Mouse (Mus musculus): ENCODE results near the gene Eef1b2. TPM values are rescaled to one million over a fixed set of nuclear protein-coding genes. Genes with fewer than 3 reads are reported as not detected.

Gene Eef1b2
- total and polyA plus RNA-seq, 3 experiments = 533 to 2,961 (median 673) TPM

GRCm38 (mm10) chr1:63209861-63210529 lies 33.4 kb downstream of the Eef1b2 start:
- H3K4me1 ChIP-seq (ENCODE audit: insufficient read depth, low read depth, low read length) = no peaks in the 10 kb centered on the region
- no peaks in the 10 kb centered on the region for H3K36me3 ChIP-seq (replicated peaks)
- no peak for DNase-seq (ENCODE audit: low spot score)
- H3K4me3 ChIP-seq (ENCODE audit: low read depth, low read length) = no peak overlapping the region
- no peaks in the 10 kb centered on the region for H3K9me3 ChIP-seq (replicated peaks)
- peaks cover 8% of the 10 kb centered on the region for H3K27me3 ChIP-seq (ENCODE audit: insufficient read depth, low read length)
- no peak for ATAC-seq (ENCODE audit: extremely low read depth, insufficient number of reproducible peaks, low FRiP score, poor library complexity, severe bottlenecking)
- TF ChIP-seq CTCF (IDR thresholded peaks at IDR 0.05; ENCODE audit: low read depth, low read length) = no peak
- TF ChIP-seq GATA2 (IDR thresholded peaks at IDR 0.05; ENCODE audit: borderline replicate concordance, low read depth, low read length) = no peak
- no peak for TF ChIP-seq POLR2AphosphoS5 (IDR thresholded peaks at IDR 0.05; ENCODE audit: insufficient replicate concordance, low read depth, low read length)
- TF ChIP-seq GATA1 (IDR thresholded peaks at IDR 0.05; ENCODE audit: borderline replicate concordance, low read length) = no peak
- TF ChIP-seq TAL1 (conservative IDR thresholded peaks at IDR 0.05; ENCODE audit: low read depth, low read length) = no peak

- H3K9me3 ChIP-seq (replicated peaks) = no peaks in the 10 kb centered on the region
- peaks cover 2% of the 10 kb centered on the region; the same call in 1 of the 2 replicates for H3K4me1 ChIP-seq (ENCODE audit: insufficient read depth, low read depth, low read length)
- TF ChIP-seq GATA2 (IDR thresholded peaks at IDR 0.05; ENCODE audit: borderline replicate concordance, low read depth, low read length) (no peak), CTCF (IDR thresholded peaks at IDR 0.05; ENCODE audit: low read depth, low read length) (no peak), TAL1 (conservative IDR thresholded peaks at IDR 0.05; ENCODE audit: low read depth, low read length) (no peak), POLR2AphosphoS5 (IDR thresholded peaks at IDR 0.05; ENCODE audit: insufficient replicate concordance, low read depth, low read length) (no peak), GATA1 (IDR thresholded peaks at IDR 0.05; ENCODE audit: borderline replicate concordance, low read length) (no peak)
- H3K36me3 ChIP-seq (replicated peaks) = no peaks in the 10 kb centered on the region
- no peak overlapping the region for H3K4me3 ChIP-seq (ENCODE audit: low read depth, low read length)
- ATAC-seq (ENCODE audit: extremely low read depth, insufficient number of reproducible peaks, low FRiP score, poor library complexity, severe bottlenecking) (no peak), DNase-seq (ENCODE audit: low spot score) (no peak)
- H3K27me3 ChIP-seq (ENCODE audit: insufficient read depth, low read length) = peaks cover 9% of the 10 kb centered on the region
Measured at GRCm38 (mm10) chr1:63213478-63214270, 37.0 kb downstream of the Eef1b2 start.

GRCm38 (mm10) chr1:63214271-63214558 lies 37.6 kb downstream of the Eef1b2 start, which contains the start of gene Gpr1:
Gpr1 (minus strand) TSS chr1:63214543.
- TF ChIP-seq GATA1 (IDR thresholded peaks at IDR 0.05; ENCODE audit: borderline replicate concordance, low read length) (no peak), POLR2AphosphoS5 (IDR thresholded peaks at IDR 0.05; ENCODE audit: insufficient replicate concordance, low read depth, low read length) (no peak), GATA2 (IDR thresholded peaks at IDR 0.05; ENCODE audit: borderline replicate concordance, low read depth, low read length) (no peak), TAL1 (conservative IDR thresholded peaks at IDR 0.05; ENCODE audit: low read depth, low read length) (no peak), CTCF (IDR thresholded peaks at IDR 0.05; ENCODE audit: low read depth, low read length) (no peak)
- ATAC-seq (ENCODE audit: extremely low read depth, insufficient number of reproducible peaks, low FRiP score, poor library complexity, severe bottlenecking) = no peak

GRCm38 (mm10) chr1:63214631-63215030 lies 38.0 kb downstream of the Eef1b2 start:
- H3K36me3 ChIP-seq (replicated peaks) = no peaks in the 10 kb centered on the region
- peaks cover 4% of the 10 kb centered on the region; the same call in 1 of the 2 replicates for H3K4me1 ChIP-seq (ENCODE audit: insufficient read depth, low read depth, low read length)
- ATAC-seq (ENCODE audit: extremely low read depth, insufficient number of reproducible peaks, low FRiP score, poor library complexity, severe bottlenecking) (no peak), DNase-seq (ENCODE audit: low spot score) (no peak)
- TF ChIP-seq GATA1 (IDR thresholded peaks at IDR 0.05; ENCODE audit: borderline replicate concordance, low read length) (no peak), TAL1 (conservative IDR thresholded peaks at IDR 0.05; ENCODE audit: low read depth, low read length) (no peak), POLR2AphosphoS5 (IDR thresholded peaks at IDR 0.05; ENCODE audit: insufficient replicate concordance, low read depth, low read length) (no peak), CTCF (IDR thresholded peaks at IDR 0.05; ENCODE audit: low read depth, low read length) (no peak), GATA2 (IDR thresholded peaks at IDR 0.05; ENCODE audit: borderline replicate concordance, low read depth, low read length) (no peak)
- peaks cover 11% of the 10 kb centered on the region for H3K27me3 ChIP-seq (ENCODE audit: insufficient read depth, low read length)
- no peak overlapping the region for H3K4me3 ChIP-seq (ENCODE audit: low read depth, low read length)
- peaks cover 3% of the 10 kb centered on the region; the same call in 1 of the 2 replicates for H3K9me3 ChIP-seq (replicated peaks)

More at GRCm38 (mm10) chr1:63214271-63214558, 37.6 kb downstream of the Eef1b2 start, which contains the start of gene Gpr1:
- Histone ChIP-seq H3K4me1 (ENCODE audit: insufficient read depth, low read depth, low read length) (peaks cover 4% of the 10 kb centered on the region; the same call in 1 of the 2 replicates), H3K9me3 (replicated peaks) (peaks cover 2% of the 10 kb centered on the region; the same call in 1 of the 2 replicates), H3K27me3 (ENCODE audit: insufficient read depth, low read length) (peaks cover 11% of the 10 kb centered on the region), H3K36me3 (replicated peaks) (no peaks in the 10 kb centered on the region), H3K4me3 (ENCODE audit: low read depth, low read length) (no peak within 1 kb of the TSS)
- DNase-seq (ENCODE audit: low spot score) = no peak

GRCm38 (mm10) chr1:63219277-63219676 lies 42.7 kb downstream of the Eef1b2 start:
- no peak for DNase-seq (ENCODE audit: low spot score)
- no peak for TF ChIP-seq CTCF (IDR thresholded peaks at IDR 0.05; ENCODE audit: low read depth, low read length)
- TF ChIP-seq TAL1 (conservative IDR thresholded peaks at IDR 0.05; ENCODE audit: low read depth, low read length) = no peak
- no peak for TF ChIP-seq GATA1 (IDR thresholded peaks at IDR 0.05; ENCODE audit: borderline replicate concordance, low read length)
- no peak for TF ChIP-seq GATA2 (IDR thresholded peaks at IDR 0.05; ENCODE audit: borderline replicate concordance, low read depth, low read length)
- no peak for TF ChIP-seq POLR2AphosphoS5 (IDR thresholded peaks at IDR 0.05; ENCODE audit: insufficient replicate concordance, low read depth, low read length)
- Histone ChIP-seq H3K4me1 (ENCODE audit: insufficient read depth, low read depth, low read length) (peaks cover 17% of the 10 kb centered on the region), H3K27me3 (ENCODE audit: insufficient read depth, low read length) (peaks cover 13% of the 10 kb centered on the region), H3K36me3 (replicated peaks) (no peaks in the 10 kb centered on the region), H3K4me3 (ENCODE audit: low read depth, low read length) (no peak overlapping the region), H3K9me3 (replicated peaks) (peaks cover 3% of the 10 kb centered on the region; the same call in 1 of the 2 replicates)
- no peak for ATAC-seq (ENCODE audit: extremely low read depth, insufficient number of reproducible peaks, low FRiP score, poor library complexity, severe bottlenecking)

GRCm38 (mm10) chr1:63225009-63225408 lies 48.4 kb downstream of the Eef1b2 start:
- Histone ChIP-seq H3K36me3 (replicated peaks) (no peaks in the 10 kb centered on the region), H3K4me3 (ENCODE audit: low read depth, low read length) (no peak overlapping the region), H3K27me3 (ENCODE audit: insufficient read depth, low read length) (peaks cover 17% of the 10 kb centered on the region), H3K9me3 (replicated peaks) (no peaks in the 10 kb centered on the region), H3K4me1 (ENCODE audit: insufficient read depth, low read depth, low read length) (peaks cover 31% of the 10 kb centered on the region)
- peak; percentile 86 for TF ChIP-seq TAL1 (conservative IDR thresholded peaks at IDR 0.05; ENCODE audit: low read depth, low read length)
- TF ChIP-seq GATA1 (IDR thresholded peaks at IDR 0.05; ENCODE audit: borderline replicate concordance, low read length) = no peak
- peak; percentile 47 for DNase-seq (ENCODE audit: low spot score)
- peak; percentile 96 for ATAC-seq (ENCODE audit: extremely low read depth, insufficient number of reproducible peaks, low FRiP score, poor library complexity, severe bottlenecking)
